Mouse (Mus musculus) CH12F3 (cell line): Measurements from ENCODE around the gene Dld.

Source experiments
- in situ Hi-C: fragments of 300-500 bp; cut with MboI; formaldehyde crosslinking; loops from 2 replicates; pipeline ENCODE4 v1.14.3; 2020; ENCODE audit warnings: low sequenced_read_pairs

Gene Dld

GRCm38 (mm10) chr12:31350944-31351928 is at the start of gene Dld:
TSS of gene Dld (minus strand) at chr12:31351453.
- in situ Hi-C loops, result no loop called here

GRCm38 (mm10) chr12:31400821-31401220 is 49.6 kb upstream of the Dld start:
- in situ Hi-C loops, result no loop called here

- in situ Hi-C loops, result no loop called here
These were observed 46.5 kb upstream of the Dld start for GRCm38 (mm10) chr12:31397709-31398108.

GRCm38 (mm10) chr12:31395895-31396294 is 44.6 kb upstream of the Dld start:
- in situ Hi-C loops, result no loop called here

GRCm38 (mm10) chr12:31391696-31392095 is 40.4 kb upstream of the Dld start:
- in situ Hi-C loops, result no loop called here

- in situ Hi-C loops, result no loop called here
These were observed 39.3 kb upstream of the Dld start, which contains the start of gene Slc26a3 for GRCm38 (mm10) chr12:31390571-31390970. TSS of gene Slc26a3 (plus strand) at chr12:31390871.

- in situ Hi-C loops, result loop anchor here (10.0 kb wide), 1 partner anchor 547 kb away; no protein-coding TSS in a partner anchor
These were observed 36.0 kb upstream of the Dld start for GRCm38 (mm10) chr12:31387303-31387702.

GRCm38 (mm10) chr12:31382451-31382850 is 31.2 kb upstream of the Dld start:
- in situ Hi-C loops, result loop anchor here (10.0 kb wide), 1 partner anchor 552 kb away; no protein-coding TSS in a partner anchor

- in situ Hi-C loops, result loop anchor here (10.0 kb wide), 1 partner anchor 554 kb away; no protein-coding TSS in a partner anchor
These were observed 29.6 kb upstream of the Dld start for GRCm38 (mm10) chr12:31380878-31381277.

- in situ Hi-C loops, result no loop called here
These were observed 26.0 kb upstream of the Dld start for GRCm38 (mm10) chr12:31377241-31377640.

- in situ Hi-C loops, result no loop called here
These were observed 25.2 kb upstream of the Dld start for GRCm38 (mm10) chr12:31376326-31376950.

GRCm38 (mm10) chr12:31375283-31375615 is 24.0 kb upstream of the Dld start:
- in situ Hi-C loops, result no loop called here

GRCm38 (mm10) chr12:31374603-31375282 is 23.5 kb upstream of the Dld start:
- in situ Hi-C loops, result no loop called here

- in situ Hi-C loops, result no loop called here
These were observed 18.4 kb upstream of the Dld start for GRCm38 (mm10) chr12:31369656-31370055.

- in situ Hi-C loops, result no loop called here
These were observed 17.9 kb upstream of the Dld start for GRCm38 (mm10) chr12:31369118-31369517.

- in situ Hi-C loops, result no loop called here
These were observed 16.5 kb upstream of the Dld start for GRCm38 (mm10) chr12:31367721-31368120.

GRCm38 (mm10) chr12:31366428-31366827 is 15.2 kb upstream of the Dld start:
- in situ Hi-C loops, result no loop called here

GRCm38 (mm10) chr12:31350191-31350943 is 886 bp downstream of the Dld start:
- in situ Hi-C loops, result no loop called here

GRCm38 (mm10) chr12:31333261-31333660 is 18.0 kb downstream of the Dld start:
- in situ Hi-C loops, result no loop called here

- in situ Hi-C loops, result no loop called here
These were observed 24.1 kb downstream of the Dld start for GRCm38 (mm10) chr12:31327139-31327538.
